Mouse (Mus musculus) hindbrain, embryonic 15.5 days (tissue): ENCODE measurements around the gene Nckap5. TPM values are rescaled to one million over a fixed set of nuclear protein-coding genes. Genes with fewer than 3 reads are reported as not detected.

ENCODE experiments used
- ATAC-seq: fragments of 200-750 bp; cut with Nextera tagmentation; 2 replicates; pipeline ENCODE4 v1.8.0; 2017; ENCODE audit warnings: low read depth, moderate number of reproducible peaks, moderate TSS enrichment; ENCODE audit not compliant: low FRiP score
- H3K27ac ChIP-seq: fragments of 300-500 bp; sonication (generic); replicated peaks from 2 replicates; pipeline ENCODE4 v1.5.1; 2015; ENCODE audit warnings: mild to moderate bottlenecking, inconsistent platforms
- H3K27me3 ChIP-seq: fragments of 300-500 bp; sonication (generic); 2 replicates; pipeline ENCODE4 v1.6.1; 2015; ENCODE audit warnings: control low read depth, inconsistent platforms
- H3K36me3 ChIP-seq: fragments of 300-500 bp; sonication (generic); 2 replicates; pipeline ENCODE4 v1.6.1; 2015; ENCODE audit warnings: control low read depth, inconsistent platforms
- H3K4me1 ChIP-seq: fragments of 300-500 bp; sonication (generic); replicated peaks from 2 replicates; pipeline ENCODE4 v1.6.1; 2015; ENCODE audit warnings: control low read depth, inconsistent platforms
- H3K4me2 ChIP-seq: fragments of 300-500 bp; sonication (generic); 2 replicates; pipeline ENCODE4 v1.6.1; 2015; ENCODE audit warnings: moderate library complexity, mild to moderate bottlenecking, inconsistent platforms
- H3K4me3 ChIP-seq: fragments of 300-500 bp; sonication (generic); 2 replicates; pipeline ENCODE4 v1.5.1; 2015; ENCODE audit warnings: mild to moderate bottlenecking, inconsistent platforms
- H3K9ac ChIP-seq: fragments of 300-500 bp; sonication (generic); 2 replicates; pipeline ENCODE4 v1.6.1; 2015; ENCODE audit warnings: inconsistent platforms
- H3K9me3 ChIP-seq: fragments of 300-500 bp; sonication (generic); 2 replicates; pipeline ENCODE4 v1.6.1; 2016; ENCODE audit warnings: control low read depth, inconsistent platforms
- WGBS: fragments of 180-500 bp; shearing (Covaris S2); methylation state at CpG from one replicate; pipeline ENCODE4 v1.1.7; 2015; 5-methylcytosine and 5-hydroxymethylcytosine counted together
- polyA plus RNA-seq: library from polyadenylated mRNA; unstranded; fragments of >200 nt; fragmentation: Nextera tagmentation; extraction: Ambion mirVana; gene quantifications from 2 replicates; pipeline ENCODE4 v1.2.1, GENCODE M21; 2015

Nckap5 gene
- polyA plus RNA-seq, 1 experiment from 2014 or later, result 15.5 TPM

GRCm38 (mm10) chr1:126763192-126763591 lies 67.4 kb downstream of the Nckap5 start:
- WGBS, result 94% methylated on average over 2 of the region's 2 CpGs
- Histone ChIP-seq H3K36me3 (no peaks in the 10 kb centered on the region), H3K27me3 (no peaks in the 10 kb centered on the region), H3K4me1 (0 out of 2 replicates have a peak, but pooled peaks cover 6% of the 10 kb centered on the region), H3K4me2 (no peak overlapping the region), H3K9ac (no peak overlapping the region), H3K9me3 (no peaks in the 10 kb centered on the region), H3K4me3 (no peak overlapping the region), H3K27ac (no peak overlapping the region)
- no peak for ATAC-seq

GRCm38 (mm10) chr1:126760386-126760785 lies 70.2 kb downstream of the Nckap5 start:
- Histone ChIP-seq H3K4me2 (no peak overlapping the region), H3K4me1 (no peaks in the 10 kb centered on the region), H3K4me3 (no peak overlapping the region), H3K27ac (no peak overlapping the region), H3K36me3 (no peaks in the 10 kb centered on the region), H3K9me3 (no peaks in the 10 kb centered on the region), H3K9ac (no peak overlapping the region), H3K27me3 (no peaks in the 10 kb centered on the region)
- WGBS, result 37% methylated on average over 2 of the region's 2 CpGs
- no peak for ATAC-seq

GRCm38 (mm10) chr1:126755682-126756081 lies 74.9 kb downstream of the Nckap5 start:
- Histone ChIP-seq H3K4me1 (peaks cover 9% of the 10 kb centered on the region), H3K9me3 (no peaks in the 10 kb centered on the region), H3K4me3 (no peak overlapping the region), H3K27ac (no peak overlapping the region), H3K27me3 (no peaks in the 10 kb centered on the region), H3K9ac (no peak overlapping the region), H3K4me2 (no peak overlapping the region), H3K36me3 (no peaks in the 10 kb centered on the region)
- no peak for ATAC-seq
- 77% methylated on average over 5 of the region's 5 CpGs for WGBS

- H3K9ac ChIP-seq, result no peak overlapping the region
- H3K36me3 ChIP-seq, result no peaks in the 10 kb centered on the region
- peaks cover 9% of the 10 kb centered on the region for H3K4me1 ChIP-seq
- H3K4me2 ChIP-seq, result no peak overlapping the region
- H3K4me3 ChIP-seq, result no peak overlapping the region
- no peaks in the 10 kb centered on the region for H3K9me3 ChIP-seq
- no peak for ATAC-seq
- no peak overlapping the region for H3K27ac ChIP-seq
- H3K27me3 ChIP-seq, result no peaks in the 10 kb centered on the region
These were observed 77.0 kb downstream of the Nckap5 start for GRCm38 (mm10) chr1:126753611-126754010.

GRCm38 (mm10) chr1:126752247-126753037 lies 78.2 kb downstream of the Nckap5 start:
- WGBS, result 69% methylated on average over 13 of the region's 13 CpGs
- H3K4me2 ChIP-seq, result no peak overlapping the region
- no peak overlapping the region for H3K4me3 ChIP-seq
- H3K27me3 ChIP-seq, result no peaks in the 10 kb centered on the region
- no peak for ATAC-seq
- no peak overlapping the region for H3K27ac ChIP-seq
- H3K9me3 ChIP-seq, result no peaks in the 10 kb centered on the region
- no peak overlapping the region for H3K9ac ChIP-seq
- peaks cover 9% of the 10 kb centered on the region for H3K4me1 ChIP-seq
- H3K36me3 ChIP-seq, result no peaks in the 10 kb centered on the region

GRCm38 (mm10) chr1:126751137-126751536 lies 79.5 kb downstream of the Nckap5 start:
- H3K27ac ChIP-seq, result no peak overlapping the region; the same call in 1 of the 2 replicates
- 37% methylated on average over 6 of the region's 6 CpGs for WGBS
- H3K4me2 ChIP-seq, result no peak overlapping the region
- no peaks in the 10 kb centered on the region for H3K36me3 ChIP-seq
- ATAC-seq, result peak; percentile 23; the same call in 1 of the 2 replicates
- no peak overlapping the region for H3K9ac ChIP-seq
- H3K4me3 ChIP-seq, result no peak overlapping the region
- H3K27me3 ChIP-seq, result no peaks in the 10 kb centered on the region
- H3K4me1 ChIP-seq, result peaks cover 9% of the 10 kb centered on the region
- H3K9me3 ChIP-seq, result no peaks in the 10 kb centered on the region

GRCm38 (mm10) chr1:126750156-126750555 lies 80.4 kb downstream of the Nckap5 start:
- WGBS, result 100% methylated on average over 3 of the region's 3 CpGs
- H3K36me3 ChIP-seq, result no peaks in the 10 kb centered on the region
- ATAC-seq, result no peak
- no peak overlapping the region for H3K27ac ChIP-seq
- no peak overlapping the region for H3K9ac ChIP-seq
- H3K27me3 ChIP-seq, result no peaks in the 10 kb centered on the region
- H3K4me1 ChIP-seq, result peaks cover 9% of the 10 kb centered on the region
- no peak overlapping the region for H3K4me2 ChIP-seq
- H3K9me3 ChIP-seq, result no peaks in the 10 kb centered on the region
- H3K4me3 ChIP-seq, result no peak overlapping the region

GRCm38 (mm10) chr1:126747914-126748313 lies 82.7 kb downstream of the Nckap5 start:
- H3K36me3 ChIP-seq, result no peaks in the 10 kb centered on the region
- peaks cover 9% of the 10 kb centered on the region for H3K4me1 ChIP-seq
- H3K9ac ChIP-seq, result no peak overlapping the region
- no peak overlapping the region for H3K4me3 ChIP-seq
- no peak for ATAC-seq
- no peak overlapping the region for H3K27ac ChIP-seq
- WGBS, result 84% methylated on average over 4 of the region's 4 CpGs
- no peaks in the 10 kb centered on the region for H3K9me3 ChIP-seq
- H3K4me2 ChIP-seq, result no peak overlapping the region
- H3K27me3 ChIP-seq, result no peaks in the 10 kb centered on the region

GRCm38 (mm10) chr1:126745482-126746136 lies 85.0 kb downstream of the Nckap5 start:
- no peaks in the 10 kb centered on the region for H3K27me3 ChIP-seq
- no peaks in the 10 kb centered on the region for H3K36me3 ChIP-seq
- 15% methylated on average over 4 of the region's 4 CpGs for WGBS
- no peak for ATAC-seq
- H3K4me3 ChIP-seq, result no peak overlapping the region
- no peak overlapping the region for H3K4me2 ChIP-seq
- no peaks in the 10 kb centered on the region for H3K4me1 ChIP-seq
- no peak overlapping the region for H3K9ac ChIP-seq
- H3K27ac ChIP-seq, result no peak overlapping the region
- H3K9me3 ChIP-seq, result no peaks in the 10 kb centered on the region

GRCm38 (mm10) chr1:126744631-126745305 lies 85.8 kb downstream of the Nckap5 start:
- no peak overlapping the region for H3K4me3 ChIP-seq
- H3K27me3 ChIP-seq, result no peaks in the 10 kb centered on the region
- no peak overlapping the region for H3K4me2 ChIP-seq
- H3K4me1 ChIP-seq, result no peaks in the 10 kb centered on the region
- 40% methylated on average over 14 of the region's 14 CpGs for WGBS
- H3K9me3 ChIP-seq, result no peaks in the 10 kb centered on the region
- H3K27ac ChIP-seq, result no peak overlapping the region
- no peak overlapping the region for H3K9ac ChIP-seq
- ATAC-seq, result no peak
- H3K36me3 ChIP-seq, result no peaks in the 10 kb centered on the region

GRCm38 (mm10) chr1:126738291-126738640 lies 92.3 kb downstream of the Nckap5 start:
- no peaks in the 10 kb centered on the region for H3K27me3 ChIP-seq
- peak overlapping the region; percentile 74 for H3K4me2 ChIP-seq
- peak overlapping the region; percentile 76 for H3K27ac ChIP-seq
- peak; percentile 50; the same call in 1 of the 2 replicates for ATAC-seq
- 1% methylated on average over 12 of the region's 12 CpGs for WGBS
- H3K4me1 ChIP-seq, result peaks cover 19% of the 10 kb centered on the region
- no peaks in the 10 kb centered on the region for H3K9me3 ChIP-seq
- no peaks in the 10 kb centered on the region for H3K36me3 ChIP-seq
- peak overlapping the region; percentile 51 for H3K9ac ChIP-seq
- H3K4me3 ChIP-seq, result peak overlapping the region; percentile 41
